Mouse (Mus musculus) adrenal gland, adult 18-20 months (tissue): ENCODE data around the gene Zbtb12. TPM values are rescaled to one million over a fixed set of nuclear protein-coding genes. Genes with fewer than 3 reads are reported as not detected.
"Not testable (repeated sequence)": the region's sequence is repeated elsewhere in the genome, so short reads cannot be mapped to it uniquely, and the experiment has no call there.

ENCODE experiments used
- DNase-seq, 2 experiments: peaks; one replicate each; pipeline ENCODE4 v3.0.0; 2021 to 2022; ENCODE audit warnings: low spot score in 2 of 2
- total RNA-seq, 2 experiments: library from RNA; stranded (reverse); gene quantifications; 1 replicate in 1 of 2; 2 replicates in 1 of 2; pipeline ENCODE4 v1.2.3; 2021

Gene Zbtb12
- total RNA-seq, 2 experiments from 2014 or later = 9.9 to 12.4 TPM

DNA sequence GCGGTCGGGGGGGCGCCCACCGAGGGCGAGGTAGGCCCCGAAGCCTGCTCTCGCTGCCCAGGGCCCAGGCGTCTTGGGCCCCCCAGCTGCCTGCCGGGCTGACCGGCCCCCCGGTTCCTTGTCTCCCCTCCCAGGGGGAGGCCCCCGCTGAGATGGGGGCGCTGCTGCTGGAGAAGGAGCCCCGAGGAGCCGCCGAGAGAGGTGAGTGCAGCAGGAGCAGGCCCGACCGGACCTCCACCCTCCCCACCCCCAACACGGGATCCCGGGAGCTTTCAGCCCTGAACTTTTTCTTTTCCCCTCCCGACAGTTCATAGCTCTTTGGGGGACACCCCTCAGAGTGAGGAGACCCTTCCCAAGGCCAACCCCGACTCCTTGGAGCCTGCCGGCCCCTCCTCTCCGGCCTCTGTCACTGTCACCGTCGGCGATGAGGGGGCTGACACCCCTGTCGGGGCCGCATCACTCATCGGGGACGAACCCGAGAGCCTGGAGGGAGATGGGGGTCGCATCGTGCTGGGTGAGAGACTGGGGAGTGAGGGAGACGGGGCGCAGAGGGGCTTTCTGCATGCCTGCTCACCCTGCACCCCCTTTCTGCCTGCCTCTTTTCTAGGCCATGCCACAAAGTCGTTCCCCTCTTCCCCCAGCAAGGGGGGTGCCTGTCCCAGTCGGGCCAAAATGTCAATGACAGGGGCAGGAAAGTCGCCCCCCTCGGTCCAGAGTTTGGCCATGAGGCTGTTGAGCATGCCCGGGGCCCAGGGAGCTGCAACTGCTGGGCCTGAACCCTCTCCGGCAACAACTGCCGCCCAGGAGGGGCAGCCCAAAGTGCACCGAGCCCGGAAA, 20.0 kb downstream of the Zbtb12 start:
- peak; percentile 60 for DNase-seq

GRCm38 (mm10) chr17:34899890-34900243, 20.6 kb downstream of the Zbtb12 start:
- no peak for DNase-seq

DNA sequence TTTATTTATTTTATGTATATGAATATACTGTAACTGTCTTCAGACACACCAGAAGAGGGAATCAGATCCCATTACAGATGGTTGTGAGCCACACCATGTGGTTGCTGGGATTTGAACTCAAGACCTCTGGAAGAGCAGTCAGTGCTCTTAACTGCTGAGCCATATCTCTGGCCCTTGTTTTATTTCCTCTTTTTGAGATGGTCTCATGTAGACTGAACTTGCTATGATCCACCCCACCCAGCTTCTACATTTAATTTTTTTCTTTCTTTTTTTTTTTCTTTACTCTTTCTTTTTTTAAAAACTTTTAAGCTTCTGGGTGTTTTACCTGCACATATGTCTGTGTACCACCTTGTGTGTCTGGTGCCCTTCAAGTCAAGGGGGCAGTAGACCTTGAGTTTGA, 21.5 kb downstream of the Zbtb12 start:
- DNase-seq = not testable (repeated sequence)

DNA sequence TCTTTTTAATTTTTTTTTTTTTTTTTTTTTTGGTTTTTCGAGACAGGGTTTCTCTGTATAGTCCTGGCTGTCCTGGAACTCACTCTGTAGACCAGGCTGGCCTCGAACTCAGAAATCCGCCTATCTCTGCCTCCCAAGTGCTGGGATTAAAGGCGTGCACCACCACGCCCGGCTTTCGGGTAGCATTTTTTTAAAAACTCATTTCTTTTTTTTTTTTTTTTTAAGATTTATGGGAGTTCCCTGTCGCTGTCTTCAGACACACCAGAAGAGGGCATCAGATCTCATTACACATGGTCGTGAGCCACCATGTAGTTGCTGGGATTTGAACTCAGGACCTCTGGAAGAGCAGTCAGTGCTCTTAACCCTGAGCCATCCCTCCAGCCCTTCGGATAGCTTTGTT, 22.7 kb downstream of the Zbtb12 start:
- DNase-seq = not testable (repeated sequence)

- no peak for DNase-seq
Measured at GRCm38 (mm10) chr17:34902895-34903294, 23.6 kb downstream of the Zbtb12 start.

DNA sequence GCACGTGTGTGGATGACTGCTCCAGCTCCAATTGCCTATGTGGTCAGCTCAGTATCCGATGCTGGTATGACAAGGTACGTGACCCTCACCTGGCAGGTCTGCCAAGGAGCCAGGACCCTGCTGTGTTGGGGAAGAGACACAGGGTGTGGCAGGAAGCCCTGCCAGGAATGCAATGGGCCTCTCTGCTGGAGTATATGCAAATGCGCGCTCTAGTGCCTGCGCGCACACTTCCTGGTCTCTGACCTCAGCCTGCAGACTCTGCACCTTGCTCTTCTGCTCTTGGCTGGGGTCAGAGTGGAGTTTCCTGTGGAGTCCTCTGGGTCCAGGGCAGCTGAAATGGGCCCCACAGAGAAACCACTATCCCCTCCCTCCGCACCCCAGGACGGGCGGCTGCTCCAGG, 31.7 kb downstream of the Zbtb12 start:
- no peak for DNase-seq

DNA sequence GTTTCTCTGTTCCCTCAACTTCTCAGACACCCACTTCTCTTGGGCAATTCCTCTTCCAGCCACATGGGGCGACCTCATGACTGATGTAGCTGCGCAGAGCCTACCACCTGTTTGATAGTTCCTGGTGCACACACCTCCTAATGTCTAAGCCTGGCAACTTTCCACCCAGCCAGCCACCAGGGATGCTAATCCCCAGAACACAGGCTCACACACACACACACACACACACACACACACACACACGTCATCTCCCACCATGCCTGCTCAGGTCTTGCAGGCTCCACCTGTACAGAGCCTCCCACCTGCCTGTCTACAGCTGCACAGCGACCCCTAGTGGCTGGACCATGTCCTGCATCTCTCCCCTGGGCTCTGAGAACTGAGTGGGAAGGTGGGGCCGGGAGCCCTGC, 32.7 kb downstream of the Zbtb12 start:
- DNase-seq = peak; percentile 82 to 84

DNA sequence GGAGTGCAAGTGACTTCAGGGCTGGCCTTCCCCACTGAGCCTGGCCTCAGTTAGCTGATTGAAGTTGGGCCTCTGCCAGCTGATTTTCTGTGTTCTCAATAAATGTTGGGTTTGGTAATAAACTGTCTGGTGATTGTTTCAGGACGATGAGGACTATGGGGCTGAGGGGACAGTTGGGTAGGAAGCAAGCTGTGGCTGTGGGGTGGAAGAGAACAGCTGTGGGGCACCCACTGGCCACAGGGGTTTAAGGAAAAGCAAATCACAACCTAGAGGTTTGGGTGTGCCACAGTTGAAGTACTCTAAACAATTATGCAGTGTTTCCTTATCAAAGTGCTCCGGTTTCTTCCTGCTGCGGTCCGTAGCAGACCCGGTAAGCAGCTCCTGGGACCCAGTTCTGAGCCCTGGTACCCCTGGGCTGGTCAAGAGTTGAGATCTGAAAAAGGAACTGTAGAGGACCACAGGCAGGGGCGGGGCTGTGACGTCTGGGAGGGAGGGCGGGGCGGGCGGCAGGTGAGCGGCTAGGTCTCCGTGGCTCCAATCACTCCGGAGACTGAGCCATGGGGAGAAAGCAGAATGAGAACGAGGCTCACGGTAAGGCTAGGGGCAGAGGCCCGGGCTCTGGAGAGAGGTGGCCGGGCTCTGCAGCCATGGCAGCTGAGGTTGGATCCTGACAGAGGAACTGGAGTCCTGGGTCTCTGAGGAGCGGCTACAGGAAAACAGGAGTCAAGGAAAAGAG, 34.8 kb downstream of the Zbtb12 start, which contains the start of gene Slc44a4:
Gene Slc44a4, plus strand, starts transcription at position 537 of the 736 bp plus-strand sequence.
- DNase-seq = no peak

DNA sequence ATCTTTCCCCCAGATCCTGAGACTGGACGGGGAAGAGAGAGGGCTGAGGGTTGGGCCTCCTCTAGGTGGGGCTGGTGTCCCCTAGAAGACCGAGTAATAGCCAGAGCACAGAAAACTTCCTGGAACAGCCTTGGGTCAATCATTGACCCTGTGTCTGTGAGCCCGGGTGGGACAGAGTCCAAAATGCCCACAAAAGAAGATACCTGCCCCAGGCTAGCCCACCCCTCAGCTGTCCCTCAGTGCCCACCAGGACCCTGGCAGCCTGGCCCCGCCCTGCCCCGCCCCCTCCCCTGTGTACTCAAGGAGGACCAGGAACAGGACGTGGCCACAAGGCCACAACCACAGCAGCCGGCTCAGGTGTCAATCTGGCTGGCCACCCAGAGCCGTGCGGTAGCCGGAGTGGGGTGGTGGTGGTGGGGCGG, 36.1 kb downstream of the Zbtb12 start:
- DNase-seq = no peak

DNA sequence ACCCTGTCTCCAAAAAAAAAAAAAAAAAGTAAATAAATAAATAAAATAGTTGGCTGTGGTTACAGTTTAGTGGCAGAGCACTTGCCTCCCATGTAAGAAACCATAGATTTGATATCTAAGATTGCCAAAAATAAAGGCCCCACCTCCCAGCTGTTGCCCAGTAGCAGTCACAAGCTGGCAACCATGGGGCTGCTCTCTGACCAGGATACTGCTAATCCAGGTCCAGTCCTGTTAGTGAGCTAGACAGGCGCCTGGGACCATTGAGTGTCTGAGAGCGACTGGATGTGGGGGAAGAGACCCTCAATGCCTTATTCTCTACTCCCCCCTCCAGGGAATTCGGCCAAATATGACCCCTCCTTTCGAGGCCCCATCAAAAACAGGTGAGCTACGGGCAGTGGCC, 37.0 kb downstream of the Zbtb12 start:
- DNase-seq = no peak

DNA sequence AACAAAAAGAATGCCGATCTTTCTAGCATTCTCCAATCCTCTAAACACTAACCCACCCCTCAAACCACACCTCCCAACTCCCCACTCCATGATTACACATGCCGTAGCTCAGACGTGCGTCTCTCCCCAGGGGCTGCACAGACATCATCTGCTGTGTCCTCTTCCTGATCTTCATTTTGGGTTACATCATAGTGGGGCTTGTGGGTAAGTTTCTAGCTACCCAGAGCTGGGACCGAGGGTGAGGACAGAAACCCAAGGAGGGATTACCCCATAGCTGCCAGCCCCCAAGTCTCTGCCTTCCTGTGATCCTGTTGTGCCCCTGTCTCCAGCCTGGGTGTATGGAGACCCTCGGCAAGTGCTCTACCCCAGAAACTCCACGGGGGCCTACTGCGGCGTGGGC, 37.9 kb downstream of the Zbtb12 start:
- no peak for DNase-seq

DNA sequence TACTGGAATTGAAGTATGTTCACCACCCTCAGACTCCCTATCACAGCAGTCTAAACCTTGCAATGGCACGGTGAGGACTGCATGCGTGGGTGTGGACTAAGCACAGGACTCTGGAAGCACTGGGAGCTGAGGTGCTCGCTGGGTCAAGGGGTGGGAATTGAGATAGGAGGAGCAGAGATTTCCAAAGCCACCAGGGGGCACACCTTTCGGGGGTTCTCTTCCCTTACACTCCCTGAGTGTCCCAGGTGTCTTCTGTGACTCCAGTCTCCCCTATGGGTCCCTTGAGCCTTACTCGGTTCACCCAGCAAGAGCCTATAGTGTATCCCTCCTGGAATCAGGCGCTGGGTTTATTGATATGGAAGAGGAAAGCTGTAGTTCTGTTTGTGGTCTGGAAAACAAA, 43.7 kb downstream of the Zbtb12 start:
- DNase-seq = no peak

DNA sequence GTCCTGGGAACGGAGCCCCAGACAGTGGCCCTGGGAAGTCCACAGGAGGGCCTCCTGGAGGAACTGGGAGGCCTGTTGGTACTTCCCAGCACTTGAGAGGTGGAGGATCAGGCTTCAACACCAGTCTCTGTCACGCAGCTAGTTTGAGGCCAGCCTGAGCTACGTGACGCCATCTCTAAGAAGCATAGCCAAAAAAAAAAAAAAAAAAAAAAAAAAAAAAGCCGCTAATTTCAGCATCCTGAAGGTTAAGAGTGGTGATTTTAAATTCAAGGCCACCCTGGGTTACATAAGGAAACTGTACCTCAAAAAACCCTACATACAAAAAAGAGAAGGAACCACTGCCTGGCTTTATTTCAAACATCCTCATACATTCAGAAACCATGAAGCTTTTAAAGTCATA, 45.0 kb downstream of the Zbtb12 start:
- DNase-seq = no peak

GRCm38 (mm10) chr17:34927306-34928019, 48.2 kb downstream of the Zbtb12 start:
- no peak for DNase-seq

- no peak for DNase-seq
Measured at GRCm38 (mm10) chr17:34928841-34929240, 49.6 kb downstream of the Zbtb12 start.

DNA sequence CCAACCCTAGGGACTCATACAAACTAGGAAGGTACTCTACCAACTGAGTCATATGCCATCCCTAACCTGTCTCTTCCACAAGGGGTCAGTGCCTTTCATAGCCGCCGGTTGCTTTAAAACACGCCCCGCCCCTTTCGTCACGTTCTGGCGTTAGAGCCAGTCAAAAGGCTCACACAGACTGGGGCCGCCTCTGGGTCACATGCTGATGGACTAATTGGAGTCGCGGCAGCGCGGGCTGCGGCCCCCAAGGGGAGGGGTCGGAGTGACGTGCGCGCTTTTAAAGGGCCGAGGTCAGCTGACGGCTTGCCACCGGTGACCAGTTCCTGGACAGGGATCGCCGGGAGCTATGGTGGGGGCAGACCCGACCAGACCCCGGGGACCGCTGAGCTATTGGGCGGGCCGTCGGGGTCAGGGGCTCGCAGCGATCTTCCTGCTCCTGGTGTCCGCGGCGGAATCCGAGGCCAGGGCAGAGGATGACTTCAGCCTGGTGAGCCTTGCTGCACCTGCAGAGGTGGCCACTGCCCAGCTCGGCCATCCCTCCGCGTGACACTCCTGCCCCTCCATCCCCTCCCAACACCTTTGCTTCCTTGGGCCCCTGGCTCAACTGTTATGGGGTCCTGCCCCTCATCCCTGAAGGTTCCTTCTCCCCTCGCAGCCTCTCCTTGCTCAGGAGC, 51.9 kb downstream of the Zbtb12 start, which contains the start of gene Neu1:
Gene Neu1, plus strand, starts transcription at position 193 of the 674 bp plus-strand sequence.
- peak; percentile 93 to 95 for DNase-seq

DNA sequence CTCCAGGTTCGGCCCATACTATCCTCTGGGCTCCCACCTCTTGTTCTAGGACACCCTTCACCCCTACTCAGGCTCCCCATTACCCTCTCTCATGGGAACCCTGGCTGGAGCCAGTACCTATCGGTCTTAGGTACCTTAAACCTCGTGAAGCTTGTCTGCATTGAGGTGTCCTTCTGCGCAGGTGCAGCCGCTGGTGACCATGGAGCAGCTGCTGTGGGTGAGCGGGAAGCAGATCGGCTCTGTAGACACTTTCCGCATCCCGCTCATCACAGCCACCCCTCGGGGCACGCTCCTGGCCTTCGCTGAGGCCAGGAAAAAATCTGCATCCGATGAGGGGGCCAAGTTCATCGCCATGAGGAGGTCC, 52.4 kb downstream of the Zbtb12 start:
- DNase-seq = no peak

DNA sequence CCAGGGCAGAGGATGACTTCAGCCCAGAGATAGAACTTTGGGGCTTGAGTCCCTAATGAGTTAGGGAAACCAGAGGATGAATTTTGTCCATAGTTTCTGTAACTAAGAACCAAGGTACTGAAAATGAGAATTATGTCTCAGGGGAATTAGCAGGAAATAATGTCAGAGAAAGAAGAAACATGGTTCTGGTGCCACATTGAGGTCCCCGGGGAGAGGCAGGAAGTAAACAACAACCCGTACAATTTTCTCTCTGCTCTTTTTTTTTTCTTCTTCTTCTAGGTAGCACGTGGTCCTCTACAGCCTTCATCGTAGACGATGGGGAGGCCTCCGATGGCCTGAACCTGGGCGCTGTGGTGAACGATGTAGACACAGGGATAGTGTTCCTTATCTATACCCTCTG, 53.0 kb downstream of the Zbtb12 start:
- no peak for DNase-seq

GRCm38 (mm10) chr17:34934031-34934430, 54.7 kb downstream of the Zbtb12 start:
- no peak for DNase-seq

GRCm38 (mm10) chr17:34934830-34935229, 55.5 kb downstream of the Zbtb12 start:
- no peak for DNase-seq

DNA sequence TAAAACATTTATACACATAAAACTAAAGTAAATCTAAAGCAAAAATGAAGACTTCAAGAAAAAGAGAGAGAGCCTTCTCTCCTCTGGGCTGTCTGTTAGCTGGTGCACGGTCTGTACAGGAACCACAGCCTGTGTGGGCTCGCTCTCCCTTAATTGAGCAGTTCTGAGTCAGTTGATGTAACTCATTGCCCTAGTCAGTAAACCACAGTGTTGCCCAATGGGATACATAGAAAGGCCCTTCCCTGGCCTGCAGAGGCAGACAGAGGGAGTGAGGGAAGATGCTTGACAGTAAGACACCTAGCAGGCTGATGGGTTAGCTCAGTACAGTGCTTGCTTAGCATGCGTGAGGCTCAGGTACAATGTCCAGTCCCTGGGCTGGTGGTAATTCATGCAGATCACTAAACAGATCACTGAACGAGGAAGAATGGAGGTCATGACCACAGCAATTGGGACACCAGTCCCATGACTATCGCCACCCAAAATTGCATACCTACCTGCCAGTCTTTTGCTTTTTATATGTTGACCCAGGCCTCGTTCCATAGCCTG, 58.8 kb downstream of the Zbtb12 start:
- no peak for DNase-seq
